Mouse (Mus musculus) cortical plate, adult 2 months (tissue): ENCODE data around the gene Kcne1.

ENCODE experiments used
- CTCF ChIP-seq: fragments of 200-500 bp; IDR thresholded peaks from 2 replicates; pipeline ENCODE4 v1.5.1; 2011; ENCODE audit warnings: mild to moderate bottlenecking, control low read depth, low read length; ENCODE audit not compliant: insufficient read depth; ENCODE audit errors: extremely low read depth
- POLR2A ChIP-seq: fragments of 200-500 bp; IDR thresholded peaks from 2 replicates; pipeline ENCODE4 v1.6.1; 2011; ENCODE audit warnings: mild to moderate bottlenecking, low read length, control low read depth; ENCODE audit not compliant: insufficient read depth; ENCODE audit errors: extremely low read depth

- TF ChIP-seq CTCF (no peak), POLR2A (no peak)
Measured at GRCm38 (mm10) chr16:92353295-92353694, 6.0 kb downstream of the Kcne1 start.
